Mouse (Mus musculus): ENCODE measurements at regions not wholly inside any gene's neighbourhood (a gene's known extent, or its start where the extent isn't known, plus 50 kb on each side); places are given as distances from the start of the nearest gene placed in this dataset.

DNA sequence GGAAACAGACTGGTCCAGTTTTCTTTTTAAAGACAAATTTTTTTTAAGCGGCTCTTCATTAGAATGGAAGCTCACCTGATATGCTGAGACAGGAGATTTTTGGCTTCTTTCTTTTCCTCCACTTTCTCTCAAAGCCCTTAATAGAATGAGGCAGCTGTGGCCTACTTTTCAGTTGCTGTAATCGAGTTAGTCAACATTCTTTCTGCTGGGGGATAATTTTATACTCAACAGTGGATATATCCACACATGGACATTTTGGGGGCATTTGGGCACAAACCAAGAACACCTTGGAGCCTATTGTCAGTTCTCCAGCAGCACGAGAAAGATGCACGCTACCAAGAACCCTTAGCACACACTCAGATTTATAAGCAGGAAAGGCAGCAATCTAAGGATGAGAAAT lies 415.3 kb upstream of the Sox9 start:
- no peak for ATAC-seq (ENCODE audit: insufficient read depth)
- 82% methylated on average over 4 of the region's 4 CpGs for WGBS

DNA sequence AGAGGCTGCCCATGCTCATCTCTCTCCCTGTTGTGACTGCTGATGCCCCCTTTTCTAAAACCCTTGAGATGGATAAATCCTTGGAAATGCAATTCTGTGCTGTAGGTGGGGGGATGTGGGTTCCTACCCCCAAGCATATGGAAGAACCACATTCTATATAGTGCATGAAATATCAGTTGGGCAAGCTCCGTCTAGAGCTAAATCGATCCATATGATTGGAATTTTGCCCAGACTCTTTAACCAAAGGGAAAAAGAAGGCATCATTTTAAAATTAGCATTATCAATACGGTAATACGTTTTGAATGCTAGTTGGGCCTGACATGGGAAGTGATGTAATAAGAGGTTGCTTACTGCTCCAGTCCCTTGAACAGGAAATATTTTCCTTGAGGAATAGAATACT lies 411.1 kb upstream of the Sox9 start:
- no peaks in the 10 kb centered on the region for H3K36me3 ChIP-seq (ENCODE audit: insufficient read depth)
- H3K9ac ChIP-seq, result no peak overlapping the region
- H3K27me3 ChIP-seq (ENCODE audit: insufficient read depth, low read length), result no peaks in the 10 kb centered on the region
- WGBS, result 85% methylated on average over 4 of the region's 4 CpGs
- no peak for TF ChIP-seq CTCF (IDR thresholded peaks at IDR 0.05; ENCODE audit: low read depth)
- no peak overlapping the region for H3K4me2 ChIP-seq
- no peak overlapping the region for H3K4me3 ChIP-seq (ENCODE audit: low read depth, low read length)
- no peak for DNase-seq
- no peak overlapping the region for H3K27ac ChIP-seq (ENCODE audit: low read depth)
- no peaks in the 10 kb centered on the region for H3K4me1 ChIP-seq (ENCODE audit: insufficient read depth)
- no peaks in the 10 kb centered on the region for H3K9me3 ChIP-seq (ENCODE audit: low read depth, low read length)
- ATAC-seq (ENCODE audit: insufficient read depth), result no peak

More for the DNA sequence above, 415.3 kb upstream of the Sox9 start:
- H3K27ac ChIP-seq (ENCODE audit: low read depth), result no peak overlapping the region
- no peak for DNase-seq
- no peaks in the 10 kb centered on the region for H3K27me3 ChIP-seq (ENCODE audit: insufficient read depth, low read length)
- H3K4me3 ChIP-seq (ENCODE audit: low read depth, low read length), result no peak overlapping the region
- no peak overlapping the region for H3K9ac ChIP-seq
- no peaks in the 10 kb centered on the region for H3K9me3 ChIP-seq (ENCODE audit: low read depth, low read length)
- no peak for TF ChIP-seq CTCF (IDR thresholded peaks at IDR 0.05; ENCODE audit: low read depth)
- no peaks in the 10 kb centered on the region for H3K4me1 ChIP-seq (ENCODE audit: insufficient read depth)
- H3K36me3 ChIP-seq (ENCODE audit: insufficient read depth), result no peaks in the 10 kb centered on the region
- no peak overlapping the region for H3K4me2 ChIP-seq

DNA sequence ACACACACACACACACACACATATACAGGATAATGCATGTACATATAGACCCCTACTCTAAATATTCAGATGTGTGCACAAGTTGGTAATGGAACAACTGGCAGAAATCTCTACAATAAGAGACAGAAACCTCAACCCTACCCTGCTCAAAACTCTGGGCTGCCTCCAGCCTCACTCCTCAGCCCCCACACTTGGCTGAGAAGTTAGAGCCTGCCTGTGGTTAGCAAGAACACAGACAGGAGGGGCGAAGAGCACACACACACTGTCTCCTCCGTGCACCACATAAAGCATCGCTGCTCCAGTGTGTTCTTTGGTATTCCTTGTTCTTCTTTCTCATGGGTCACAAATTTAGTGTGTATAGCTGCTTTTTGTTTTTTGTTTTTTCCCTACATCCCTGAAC lies 382.0 kb upstream of the Sox9 start:
- Histone ChIP-seq H3K27me3 (ENCODE audit: insufficient read depth, low read length) (no peaks in the 10 kb centered on the region), H3K4me2 (no peak overlapping the region), H3K9ac (no peak overlapping the region), H3K36me3 (ENCODE audit: insufficient read depth) (no peaks in the 10 kb centered on the region), H3K27ac (ENCODE audit: low read depth) (no peak overlapping the region), H3K4me3 (ENCODE audit: low read depth, low read length) (no peak overlapping the region), H3K4me1 (ENCODE audit: insufficient read depth) (no peaks in the 10 kb centered on the region), H3K9me3 (ENCODE audit: low read depth, low read length) (no peaks in the 10 kb centered on the region)
- TF ChIP-seq CTCF (IDR thresholded peaks at IDR 0.05; ENCODE audit: low read depth), result no peak
- ATAC-seq (ENCODE audit: insufficient read depth), result no peak
- DNase-seq, result no peak
- WGBS, result 89% methylated on average over 3 of the region's 3 CpGs

DNA sequence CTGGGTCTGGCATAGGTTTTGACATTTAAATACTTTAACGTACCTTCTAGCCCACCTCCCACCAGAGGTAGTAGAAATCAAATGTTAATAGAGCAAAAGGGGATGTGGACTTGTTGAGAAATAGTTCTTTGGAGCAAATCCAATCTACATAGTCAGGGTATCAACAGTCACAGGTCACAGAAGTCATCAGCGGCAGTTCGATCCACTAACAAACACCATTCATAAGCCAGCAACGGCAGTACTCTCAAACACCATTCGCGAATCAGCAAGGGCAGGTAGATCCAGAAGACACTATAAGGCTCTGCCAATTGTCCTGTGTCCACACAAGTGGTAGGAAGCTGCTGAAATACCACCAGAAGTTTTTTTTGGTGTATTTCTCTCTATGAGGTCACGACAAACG lies 374.3 kb upstream of the Sox9 start:
- no peak for TF ChIP-seq CTCF (IDR thresholded peaks at IDR 0.05; ENCODE audit: low read depth)
- 90% methylated on average over 8 of the region's 8 CpGs for WGBS
- no peaks in the 10 kb centered on the region for H3K4me1 ChIP-seq (ENCODE audit: insufficient read depth)

DNA sequence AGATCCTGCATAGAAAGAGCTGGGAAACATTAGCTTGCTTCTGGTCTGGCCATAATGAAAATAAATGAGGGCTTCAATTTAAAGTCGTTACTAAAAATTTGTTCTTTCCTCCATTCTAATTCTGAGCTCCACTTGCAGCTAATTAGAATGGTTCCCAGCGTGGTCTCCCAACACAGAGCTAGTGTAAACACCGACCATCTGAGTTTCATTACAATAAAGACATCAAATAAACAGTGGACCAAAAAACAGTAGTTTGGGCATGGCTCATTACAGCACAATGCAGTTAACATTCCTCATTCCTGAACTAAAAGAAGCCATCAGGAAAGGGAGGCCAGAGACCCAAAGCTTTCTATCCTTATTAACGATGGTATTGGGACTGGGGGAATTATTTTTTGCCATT lies 369.6 kb upstream of the Sox9 start:
- H3K9me3 ChIP-seq (ENCODE audit: low read depth, low read length), result no peaks in the 10 kb centered on the region
- 37% methylated on average over 4 of the region's 4 CpGs for WGBS
- DNase-seq (no peak), ATAC-seq (ENCODE audit: insufficient read depth) (no peak)
- H3K4me2 ChIP-seq, result no peak overlapping the region
- no peaks in the 10 kb centered on the region for H3K36me3 ChIP-seq (ENCODE audit: insufficient read depth)
- no peaks in the 10 kb centered on the region for H3K27me3 ChIP-seq (ENCODE audit: insufficient read depth, low read length)
- no peaks in the 10 kb centered on the region for H3K4me1 ChIP-seq (ENCODE audit: insufficient read depth)
- no peak overlapping the region for H3K4me3 ChIP-seq (ENCODE audit: low read depth, low read length)
- TF ChIP-seq CTCF (IDR thresholded peaks at IDR 0.05; ENCODE audit: low read depth), result no peak
- no peak overlapping the region for H3K9ac ChIP-seq
- no peak overlapping the region for H3K27ac ChIP-seq (ENCODE audit: low read depth)

More for the DNA sequence above, 374.3 kb upstream of the Sox9 start:
- no peaks in the 10 kb centered on the region for H3K27me3 ChIP-seq (ENCODE audit: insufficient read depth, low read length)
- no peak overlapping the region for H3K4me3 ChIP-seq (ENCODE audit: low read depth, low read length)
- ATAC-seq (ENCODE audit: insufficient read depth), result no peak
- no peak overlapping the region for H3K4me2 ChIP-seq
- H3K9me3 ChIP-seq (ENCODE audit: low read depth, low read length), result no peaks in the 10 kb centered on the region
- no peak overlapping the region for H3K9ac ChIP-seq
- no peak overlapping the region for H3K27ac ChIP-seq (ENCODE audit: low read depth)
- no peaks in the 10 kb centered on the region for H3K36me3 ChIP-seq (ENCODE audit: insufficient read depth)
- no peak for DNase-seq

DNA sequence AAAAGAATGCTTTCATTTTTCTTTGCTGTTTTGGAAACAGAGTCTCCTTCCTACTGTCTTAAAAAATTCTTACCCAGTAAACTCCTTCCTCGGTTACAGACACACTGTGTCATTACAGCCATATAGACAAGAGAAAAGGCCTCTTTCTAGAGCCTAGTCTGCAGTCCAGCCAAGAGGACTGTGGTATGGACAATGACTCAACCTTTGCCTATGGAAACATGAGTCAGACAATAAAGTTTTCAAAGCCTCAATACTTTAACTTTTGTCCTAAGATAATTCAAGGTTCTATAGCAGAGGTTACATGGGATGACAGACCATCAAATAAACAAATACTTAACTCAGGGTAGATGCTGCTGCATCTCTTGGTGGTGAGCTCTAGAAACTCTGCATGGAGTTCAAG lies 339.4 kb upstream of the Sox9 start:
- no peak overlapping the region for H3K4me3 ChIP-seq (ENCODE audit: low read depth, low read length)
- DNase-seq (no peak), ATAC-seq (ENCODE audit: insufficient read depth) (no peak)
- H3K9ac ChIP-seq, result no peak overlapping the region
- no peak for TF ChIP-seq CTCF (IDR thresholded peaks at IDR 0.05; ENCODE audit: low read depth)
- H3K27me3 ChIP-seq (ENCODE audit: insufficient read depth, low read length), result no peaks in the 10 kb centered on the region
- H3K4me2 ChIP-seq, result no peak overlapping the region
- no peaks in the 10 kb centered on the region for H3K36me3 ChIP-seq (ENCODE audit: insufficient read depth)
- H3K9me3 ChIP-seq (ENCODE audit: low read depth, low read length), result no peaks in the 10 kb centered on the region
- H3K4me1 ChIP-seq (ENCODE audit: insufficient read depth), result no peaks in the 10 kb centered on the region
- 88% methylated on average over 1 of the region's 1 CpGs for WGBS
- no peak overlapping the region for H3K27ac ChIP-seq (ENCODE audit: low read depth)

DNA sequence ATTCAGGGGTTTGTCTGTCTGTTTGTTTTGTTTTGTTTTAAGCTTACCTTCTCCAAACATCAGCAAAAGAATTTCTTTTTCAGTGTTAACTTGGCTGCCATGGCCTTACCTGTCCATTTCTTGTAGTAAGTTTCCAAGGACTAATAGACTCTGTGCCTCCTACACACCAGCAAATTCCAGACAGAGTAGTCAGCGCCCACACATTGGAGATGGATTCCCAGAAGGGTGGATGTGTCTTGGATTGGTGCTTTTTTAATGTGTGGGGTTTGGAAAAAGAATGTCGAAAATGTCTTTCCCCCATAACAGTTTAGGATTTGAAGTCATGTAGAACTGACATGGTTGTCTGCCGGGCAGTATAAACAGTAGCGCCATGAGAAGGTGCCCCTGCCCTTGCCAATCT lies 338.1 kb upstream of the Sox9 start:
- H3K9ac ChIP-seq, result no peak overlapping the region
- H3K4me3 ChIP-seq (ENCODE audit: low read depth, low read length), result no peak overlapping the region
- TF ChIP-seq CTCF (IDR thresholded peaks at IDR 0.05; ENCODE audit: low read depth), result no peak
- no peak overlapping the region for H3K27ac ChIP-seq (ENCODE audit: low read depth)
- H3K36me3 ChIP-seq (ENCODE audit: insufficient read depth), result no peaks in the 10 kb centered on the region
- ATAC-seq (ENCODE audit: insufficient read depth) (no peak), DNase-seq (no peak)
- H3K27me3 ChIP-seq (ENCODE audit: insufficient read depth, low read length), result no peaks in the 10 kb centered on the region
- WGBS, result 72% methylated on average over 4 of the region's 4 CpGs
- no peaks in the 10 kb centered on the region for H3K4me1 ChIP-seq (ENCODE audit: insufficient read depth)
- H3K9me3 ChIP-seq (ENCODE audit: low read depth, low read length), result no peaks in the 10 kb centered on the region
- H3K4me2 ChIP-seq, result no peak overlapping the region

DNA sequence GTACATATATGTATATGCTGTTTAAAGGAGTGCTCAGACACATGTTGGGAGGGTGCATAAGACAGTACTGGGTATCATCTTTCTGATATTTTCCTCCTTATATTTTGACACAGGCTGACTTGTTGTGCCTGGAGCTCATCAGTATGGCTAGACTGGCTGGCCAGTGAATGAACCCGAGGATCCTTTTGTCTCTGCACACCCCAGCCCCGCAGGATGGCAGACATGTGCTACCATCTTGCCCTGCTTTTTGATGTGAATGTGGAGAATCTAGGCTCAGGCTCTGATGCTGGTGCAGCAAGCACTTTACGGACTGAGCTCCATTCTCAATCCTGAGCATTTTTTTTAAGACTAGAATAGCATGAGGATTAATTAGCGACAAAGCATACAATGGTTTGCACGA lies 332.4 kb upstream of the Sox9 start:
- ATAC-seq (ENCODE audit: insufficient read depth), result no peak
- Histone ChIP-seq H3K4me2 (no peak overlapping the region), H3K4me1 (ENCODE audit: insufficient read depth) (no peaks in the 10 kb centered on the region; the same call in 1 of the 2 replicates), H3K27ac (ENCODE audit: low read depth) (no peak overlapping the region), H3K9me3 (ENCODE audit: low read depth, low read length) (no peaks in the 10 kb centered on the region), H3K36me3 (ENCODE audit: insufficient read depth) (no peaks in the 10 kb centered on the region), H3K9ac (no peak overlapping the region), H3K27me3 (ENCODE audit: insufficient read depth, low read length) (no peaks in the 10 kb centered on the region), H3K4me3 (ENCODE audit: low read depth, low read length) (no peak overlapping the region)
- 49% methylated on average over 5 of the region's 5 CpGs for WGBS
- DNase-seq, result no peak
- TF ChIP-seq CTCF (IDR thresholded peaks at IDR 0.05; ENCODE audit: low read depth), result no peak

All from lung, embryonic 14.5 days (tissue).